Mouse (Mus musculus) embryonic fibroblast, embryonic 13.5 days (primary cell): ENCODE results near the gene Klk10.

Experiments
- CTCF ChIP-seq: IDR thresholded peaks from 2 replicates; pipeline ENCODE4 v1.5.1; 2011; ENCODE audit warnings: mild to moderate bottlenecking, control low read depth, low read length, moderate library complexity, borderline replicate concordance; ENCODE audit not compliant: insufficient read depth
- POLR2A ChIP-seq: IDR thresholded peaks from 2 replicates; pipeline ENCODE4 v1.6.1; 2011; ENCODE audit warnings: low read depth, mild to moderate bottlenecking, control low read depth, low read length, moderate library complexity

DNA sequence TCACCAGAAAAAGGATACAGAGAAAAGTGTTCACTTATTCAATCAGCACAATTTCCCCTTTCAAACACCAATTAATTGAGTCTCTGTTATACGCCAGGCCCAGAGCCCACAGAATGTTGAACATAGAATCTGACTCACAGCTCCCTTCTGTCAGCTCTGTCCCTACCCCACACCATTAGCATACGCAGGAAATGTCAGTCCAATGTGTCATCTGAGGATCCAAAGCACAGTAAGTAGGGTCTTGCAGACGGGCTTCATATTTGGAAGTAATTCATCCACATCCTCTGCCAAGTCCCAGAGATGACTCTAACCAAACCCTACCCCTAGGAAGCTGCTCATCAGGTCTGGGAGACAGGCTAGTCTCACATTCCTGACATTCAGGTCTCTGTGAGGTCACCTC lies 7.3 kb downstream of the Klk10 start:
- TF ChIP-seq POLR2A (no peak), CTCF (no peak)
